Mouse (Mus musculus) adrenal gland, postnatal 36 days (tissue): ENCODE measurements around the gene Olfr855. TPM values are rescaled to one million over a fixed set of nuclear protein-coding genes. Genes with fewer than 3 reads are reported as not detected.

Experiments used
- DNase-seq, 2 experiments: peaks; one replicate each; pipeline ENCODE4 v3.0.0; 2021; ENCODE audit warnings: mixed read lengths in 1 of 2
- long read RNA-seq, 2 experiments: library from polyadenylated mRNA; stranded (forward); transcript quantifications; one replicate each; pipeline ENCODE4 v2.0.0; 2021; ENCODE audit warnings: borderline sequencing depth in 2 of 2
- total RNA-seq, 2 experiments: library from RNA; stranded (reverse); gene quantifications; 2 replicates each; pipeline ENCODE4 v1.2.3; 2021

Gene Olfr855
- not detected for total RNA-seq
- long read RNA-seq, experiment 1, result 0 reads
- long read RNA-seq, experiment 2, result 0 reads

DNA sequence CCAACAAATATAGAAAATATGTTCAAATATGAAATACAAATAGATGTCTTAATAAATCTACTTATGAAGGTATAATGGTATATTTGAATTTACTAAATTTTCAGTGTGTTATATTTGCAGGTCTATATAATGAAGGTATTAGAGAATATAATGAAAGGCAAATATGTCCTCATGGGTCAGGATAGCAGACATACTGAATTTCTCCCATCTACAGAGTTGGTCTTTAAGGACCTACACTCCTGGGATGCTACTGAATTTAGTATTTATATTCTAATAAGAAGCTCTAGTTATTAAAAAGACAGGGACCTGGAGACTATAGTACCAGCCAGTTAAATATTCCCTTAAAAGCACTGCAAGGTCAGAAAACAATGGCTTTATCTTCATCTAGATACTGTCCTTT lies at the start of gene Olfr855:
Olfr855 (plus strand) TSS at position 301 of the 400 bp plus-strand sequence.
- no peak for DNase-seq

DNA sequence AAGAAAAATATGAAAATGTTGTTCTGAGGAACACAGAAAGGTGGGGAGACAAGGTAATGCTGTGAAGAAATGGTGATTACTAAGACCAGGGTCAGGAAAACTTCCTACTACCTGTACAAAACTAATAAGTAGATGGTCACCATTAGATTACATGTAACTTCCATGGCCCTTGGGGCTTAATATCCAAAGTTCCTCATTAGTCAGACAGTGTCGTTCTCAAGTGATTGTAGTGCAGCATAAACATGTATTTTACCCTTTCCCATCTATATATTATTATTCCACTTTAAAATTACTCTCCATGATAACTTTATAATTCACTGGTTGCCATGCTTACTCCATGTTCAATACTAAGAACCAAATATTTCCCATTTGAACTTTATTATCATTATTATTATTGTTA lies 41.4 kb upstream of the Olfr855 start, which contains the start of gene Olfr853:
Olfr853 (minus strand) TSS at position 101 of the 400 bp plus-strand sequence.
- DNase-seq, result no peak

DNA sequence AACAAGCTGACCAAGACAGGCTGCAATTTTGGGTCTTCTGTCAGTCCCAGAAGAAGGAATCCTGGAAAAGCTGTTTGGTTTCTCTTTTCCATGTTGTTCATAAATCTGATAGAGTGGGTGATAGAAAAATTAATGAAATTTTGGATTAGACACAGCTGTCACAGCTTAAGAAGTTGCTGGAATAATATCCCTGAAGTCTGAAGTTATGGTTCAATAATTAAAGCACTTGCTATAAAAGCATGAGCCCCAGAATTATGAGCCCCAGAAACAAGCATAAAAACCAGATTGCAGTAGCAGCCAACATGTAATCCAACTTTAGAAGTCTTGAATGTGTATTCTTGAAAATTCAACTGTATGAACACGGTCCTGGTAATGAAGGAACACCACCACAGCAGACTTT lies 15.1 kb upstream of the Olfr855 start, which contains the start of gene Olfr854:
Olfr854 (minus strand) TSS at position 101 of the 400 bp plus-strand sequence.
- no peak for DNase-seq

DNA sequence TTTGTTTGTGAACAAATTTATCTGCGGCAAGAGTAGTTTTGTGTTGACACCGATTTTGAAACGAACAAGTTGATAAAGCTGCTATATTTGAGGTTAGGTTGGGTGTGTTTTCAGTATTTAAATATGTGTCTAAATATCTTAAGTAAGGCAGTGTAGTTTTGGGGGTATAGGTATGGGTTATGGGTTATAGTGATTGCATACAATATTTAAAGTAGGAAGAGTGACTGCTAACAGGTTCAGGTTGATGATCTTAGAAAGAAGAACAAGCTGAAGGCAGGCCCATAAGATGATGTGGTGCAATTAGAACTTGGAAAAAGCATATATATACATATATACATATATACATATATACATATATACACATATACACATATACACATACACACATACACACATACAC lies 38.9 kb downstream of the Olfr855 start:
- no peak for DNase-seq

DNA sequence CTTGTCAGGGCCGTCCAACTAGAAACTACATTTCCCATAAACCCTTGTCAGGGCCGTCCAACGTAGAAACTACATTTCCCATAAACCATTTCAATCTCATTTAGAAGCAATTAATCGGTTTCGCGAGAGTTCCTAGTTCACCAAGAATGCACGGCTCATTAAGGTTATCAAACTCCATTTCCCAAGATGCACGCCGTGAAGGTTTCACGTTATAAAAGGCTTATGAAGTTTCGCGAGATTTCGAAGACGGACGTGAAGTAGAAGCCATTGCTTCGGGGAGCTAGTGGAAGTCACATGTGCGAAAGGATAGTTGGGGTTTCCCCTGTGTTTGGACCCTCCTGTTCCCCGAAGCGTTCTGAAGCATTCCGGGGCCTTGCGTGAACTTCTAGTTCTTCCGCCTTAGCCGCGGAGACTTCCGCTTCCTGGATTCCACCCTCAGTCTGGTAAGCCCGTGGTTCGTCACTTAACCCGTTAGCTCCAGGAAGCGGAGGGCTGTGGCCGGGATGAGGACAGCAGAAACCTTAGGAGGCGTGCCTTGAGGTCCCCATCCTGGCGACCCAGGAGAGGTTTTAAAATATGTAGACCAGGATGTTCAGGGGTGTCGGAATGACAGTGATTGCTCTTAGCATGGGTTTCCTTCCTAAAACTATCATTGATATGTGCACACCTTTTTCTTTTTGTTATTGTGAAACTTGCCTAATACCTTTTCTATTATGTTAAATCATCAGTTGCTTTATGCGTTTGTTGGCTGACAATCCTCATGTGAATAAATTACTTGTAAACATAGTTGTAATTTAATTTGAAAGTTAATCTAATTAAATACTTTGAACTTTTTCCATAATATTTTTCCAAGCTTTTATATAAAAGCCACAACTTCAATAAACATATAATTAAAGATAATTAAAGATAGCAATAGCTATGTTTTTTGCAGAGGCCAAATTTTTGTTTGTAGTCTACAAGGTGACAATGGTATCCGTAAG lies 39.7 kb downstream of the Olfr855 start, which contains the start of gene Zfp317:
Zfp317 (plus strand) TSS at position 260 of the 980 bp plus-strand sequence.
- DNase-seq, result peak; percentile 80 to 83

DNA sequence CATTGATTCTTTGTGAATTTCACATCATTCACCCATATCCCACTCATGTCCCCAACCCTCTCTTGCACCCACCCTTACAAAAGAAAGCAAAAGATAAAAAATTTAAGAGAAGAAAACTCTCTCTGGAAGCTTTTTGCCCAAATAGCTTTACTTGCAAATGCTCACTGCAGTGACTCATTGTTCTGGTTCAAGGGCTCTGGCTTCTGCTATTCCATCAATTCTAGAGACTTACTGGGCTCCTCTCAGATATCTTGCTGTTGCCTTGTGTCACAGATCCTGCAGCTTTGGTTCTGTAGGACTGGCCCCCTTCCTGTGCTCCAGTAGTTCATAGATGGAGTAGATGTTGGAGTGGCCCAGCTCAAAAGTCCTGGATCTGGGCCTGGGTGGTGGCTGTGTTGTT lies 47.2 kb downstream of the Olfr855 start:
- peak in 1 of 2 experiments; percentile 4 for DNase-seq

Other genes starting within 250 kb of the Olfr855 start
- gene Olfr845, start 246.2 kb upstream of the Olfr855 start, total RNA-seq, result not detected
- not detected for gene Olfr846, start 218.6 kb upstream of the Olfr855 start, total RNA-seq
- not detected for gene Olfr847, start 203.9 kb upstream of the Olfr855 start, total RNA-seq
- gene Olfr849, start 142.4 kb upstream of the Olfr855 start, total RNA-seq, result not detected
- gene Olfr850, start 104.4 kb upstream of the Olfr855 start, total RNA-seq, result not detected
- not detected for gene Olfr851, start 89.3 kb upstream of the Olfr855 start, total RNA-seq
- gene Olfr853, start 41.5 kb upstream of the Olfr855 start, total RNA-seq, result not detected
- gene Olfr854, start 15.2 kb upstream of the Olfr855 start, total RNA-seq, result not detected
- 10 to 100 TPM; 19.8 to 22.2 TPM for gene Zfp317, start 39.5 kb downstream of the Olfr855 start, total RNA-seq
- gene Olfr857, start 126.8 kb downstream of the Olfr855 start, total RNA-seq, result not detected
- not detected for gene Olfr58, start 197.7 kb downstream of the Olfr855 start, total RNA-seq
- not detected for gene Olfr859, start 222.3 kb downstream of the Olfr855 start, total RNA-seq